Mouse (Mus musculus) brain, embryonic 18.5 days (tissue): Measurements from ENCODE around the gene Cdkn2d.

Experiments used
- DNase-seq: peaks from one replicate; pipeline ENCODE4 v3.0.0-alpha.2; 2012; ENCODE audit warnings: low read depth, low spot score

Gene Cdkn2d

DNA sequence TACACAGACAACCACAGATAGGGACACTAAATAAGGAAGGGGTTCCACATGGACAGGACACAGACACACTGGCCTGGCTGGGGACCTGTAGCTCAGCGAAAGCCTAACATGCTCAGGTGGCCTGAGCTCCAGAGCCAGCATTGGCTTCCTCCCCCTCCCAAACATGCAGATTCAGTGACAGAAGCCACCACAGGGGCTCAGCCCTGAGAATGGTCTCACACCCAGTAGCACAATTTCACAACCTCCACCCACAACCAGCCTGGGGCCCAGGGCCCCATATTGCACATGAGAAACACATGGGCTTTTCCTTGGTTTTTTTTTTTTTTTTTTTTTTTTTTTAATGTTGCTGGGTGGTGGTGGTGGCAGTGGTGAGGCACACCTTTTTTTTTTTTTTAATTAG is 44.9 kb downstream of the Cdkn2d start:
- no peak for DNase-seq

DNA sequence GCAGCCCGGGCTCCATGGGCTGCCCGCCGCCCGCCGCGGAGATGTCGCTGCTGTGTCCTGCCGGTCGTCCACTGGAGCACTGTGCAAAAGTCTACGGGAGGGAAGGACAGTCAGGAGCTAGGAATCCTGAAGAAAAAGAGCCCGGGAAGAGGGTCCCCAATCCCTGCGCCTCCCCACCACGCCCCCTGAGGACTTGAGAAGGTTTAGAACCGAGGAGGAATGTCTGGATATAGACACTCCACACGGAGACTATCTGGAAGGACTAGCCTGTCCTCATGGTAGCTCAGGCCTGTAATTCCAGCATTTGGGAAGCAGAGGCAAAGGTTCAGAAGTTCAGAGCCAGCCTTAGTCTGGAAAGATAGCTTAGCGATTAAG is 46.1 kb downstream of the Cdkn2d start:
- DNase-seq = no peak

DNA sequence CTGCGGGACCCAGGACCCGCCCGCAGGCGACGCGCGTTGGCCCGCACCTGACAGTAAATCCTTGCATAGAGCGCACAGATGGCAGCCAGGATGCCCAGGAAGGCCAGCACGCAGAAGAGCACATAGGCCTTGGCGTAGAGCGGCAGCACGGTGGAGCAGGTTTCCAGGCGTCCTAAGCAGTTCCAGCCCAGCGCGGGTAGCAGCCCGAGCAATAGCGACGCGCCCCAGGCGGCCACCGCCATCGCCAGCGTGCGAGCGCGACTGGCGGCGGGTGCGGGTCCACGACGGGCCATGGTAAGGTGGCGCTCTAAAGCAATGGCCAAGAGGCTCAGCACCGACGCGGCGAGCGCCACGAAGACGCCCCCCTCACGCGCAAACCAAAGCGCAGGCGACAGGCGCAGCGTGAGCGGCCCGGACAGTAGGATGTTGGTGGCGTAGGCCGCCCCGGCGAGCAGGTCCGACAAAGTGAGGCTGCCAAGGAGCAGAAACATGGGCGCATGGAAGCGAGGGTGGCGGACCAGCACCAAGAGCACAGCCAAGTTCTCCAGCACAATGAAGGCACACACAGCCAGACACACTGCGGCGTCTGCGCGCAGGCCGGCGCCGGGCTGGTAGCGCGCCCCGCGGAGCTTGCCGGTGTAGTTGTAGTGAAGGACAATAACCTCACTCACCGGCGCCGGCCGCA is 46.6 kb downstream of the Cdkn2d start:
- no peak for DNase-seq

DNA sequence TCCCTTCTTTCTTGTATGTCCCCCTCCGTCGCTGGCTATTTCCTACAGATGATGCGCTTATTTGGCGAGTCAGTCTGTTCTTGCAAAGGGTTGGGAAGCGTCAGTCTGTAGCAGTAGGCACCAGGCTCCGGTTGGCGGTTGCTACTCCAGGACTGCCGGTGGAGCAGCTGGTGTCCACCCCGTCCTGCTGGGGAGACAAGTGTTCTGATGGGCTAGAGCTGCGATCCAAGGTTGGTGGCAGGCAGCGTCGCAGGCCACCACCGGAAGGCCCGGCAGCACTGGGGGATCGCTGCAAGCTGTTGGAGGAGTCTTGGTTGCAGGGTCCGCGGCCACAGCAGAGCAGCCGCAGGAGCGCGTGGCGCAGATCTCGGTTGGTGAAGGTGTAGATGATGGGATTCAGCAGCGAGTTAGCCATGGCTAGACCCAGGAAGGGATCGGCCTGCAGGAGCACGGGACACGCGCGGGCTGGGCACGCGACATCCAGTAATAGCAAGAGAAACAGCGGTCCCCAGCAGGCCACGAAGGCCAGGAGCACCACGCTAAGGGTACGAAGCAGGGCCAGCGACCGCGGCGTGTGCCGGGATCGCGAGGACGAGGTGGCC is 47.3 kb downstream of the Cdkn2d start:
- DNase-seq = no peak

DNA sequence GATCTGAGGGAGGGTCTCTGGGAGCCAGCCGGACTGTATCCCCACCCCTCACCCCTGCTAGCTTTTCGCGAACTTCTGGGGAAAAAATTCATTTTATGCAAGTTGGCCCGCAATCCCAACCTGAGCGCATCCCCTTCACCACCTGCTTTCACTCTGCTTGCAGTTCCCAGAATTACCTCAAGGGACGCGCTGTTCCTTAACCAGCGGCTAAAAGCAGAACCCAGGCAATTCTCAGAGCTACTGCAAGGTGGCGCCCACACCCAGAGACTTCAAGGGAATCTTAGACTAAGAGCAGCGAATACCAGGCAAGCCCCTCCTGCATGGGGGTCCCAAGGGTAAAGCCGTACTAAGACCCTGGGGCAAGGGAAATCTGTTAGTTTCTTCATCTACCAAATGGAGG is 49.9 kb downstream of the Cdkn2d start:
- no peak for DNase-seq

DNA sequence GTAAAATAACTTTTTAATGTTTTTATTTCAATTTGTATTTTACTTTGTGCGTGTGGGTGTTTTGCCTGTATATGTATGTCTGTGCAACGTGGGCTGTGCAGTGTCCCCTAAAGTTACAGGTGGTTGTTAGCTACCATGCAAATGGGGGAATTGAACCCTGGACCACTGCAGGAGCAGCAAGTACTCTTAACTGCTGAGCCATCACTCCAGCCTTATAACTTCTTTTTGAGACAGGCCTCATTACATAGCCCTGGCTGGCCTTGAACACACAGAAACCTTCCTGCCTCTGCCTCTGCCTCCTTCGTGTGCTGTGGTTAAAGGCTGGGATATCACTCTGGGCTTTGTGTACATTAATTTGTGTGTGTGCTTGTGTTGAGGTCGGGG is 51.8 kb downstream of the Cdkn2d start:
- no peak for DNase-seq

DNA sequence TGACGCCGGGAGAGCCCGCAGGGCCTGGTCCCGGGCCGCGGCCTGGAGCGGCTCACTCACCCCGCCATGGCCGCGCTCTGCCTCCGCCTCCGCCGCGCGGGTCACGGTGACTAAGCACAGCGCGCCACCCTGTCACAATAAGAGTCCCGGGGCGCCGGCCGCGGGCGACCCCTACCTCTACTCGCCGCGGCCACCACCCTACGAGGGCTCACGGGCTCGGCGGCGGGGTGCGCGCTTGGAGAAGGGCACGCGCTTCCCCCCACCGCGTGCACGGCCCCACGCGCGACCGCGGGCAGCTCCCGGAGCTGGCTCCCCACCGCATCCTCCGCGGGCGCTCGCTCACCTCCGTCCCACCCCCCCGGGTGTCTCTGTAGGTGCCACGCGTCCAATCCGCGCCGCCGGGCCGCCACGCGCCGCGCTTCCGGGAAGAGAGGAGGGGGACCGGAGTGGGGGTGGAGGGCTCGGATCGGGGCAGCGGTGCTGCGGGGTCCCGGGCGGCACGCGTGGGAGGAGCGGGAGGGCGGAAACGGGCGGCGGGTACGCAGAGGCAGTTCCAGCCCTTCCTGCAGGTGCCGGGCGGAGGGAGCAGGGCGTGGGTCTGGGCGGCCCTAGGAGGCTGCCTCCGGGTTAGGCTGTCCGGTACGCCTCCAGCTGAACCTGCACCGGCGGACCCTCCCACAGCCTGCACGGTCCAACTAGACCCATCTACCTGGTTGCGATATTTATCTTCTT is 52.3 kb downstream of the Cdkn2d start, which contains the start of gene Keap1:
Gene Keap1 (minus strand): TSS at position 629 of the 732 bp plus-strand sequence.
- no peak for DNase-seq
